Mouse (Mus musculus): ENCODE results near the gene Lingo4. TPM values are rescaled to one million over a fixed set of nuclear protein-coding genes. Genes with fewer than 3 reads are reported as not detected.

The Lingo4 gene
- polyA plus RNA-seq, 2 experiments from 2014 or later: 0.29 to 1.4 TPM

GRCm38 (mm10) chr3:94388047-94388446 lies 10.3 kb upstream of the Lingo4 start:
- peak; percentile 90 for ATAC-seq

GRCm38 (mm10) chr3:94389420-94389819 lies 8.9 kb upstream of the Lingo4 start:
- ATAC-seq: no peak

GRCm38 (mm10) chr3:94391001-94391400 lies 7.3 kb upstream of the Lingo4 start:
- no peak for ATAC-seq

- ATAC-seq: no peak
These were observed 6.2 kb upstream of the Lingo4 start for GRCm38 (mm10) chr3:94392128-94392527.

- no peak for ATAC-seq
These were observed 5.3 kb upstream of the Lingo4 start for GRCm38 (mm10) chr3:94393049-94393448.

- no peak for ATAC-seq
These were observed 2.0 kb upstream of the Lingo4 start for GRCm38 (mm10) chr3:94396336-94396735.

- ATAC-seq: no peak
These were observed 1.5 kb upstream of the Lingo4 start for GRCm38 (mm10) chr3:94396851-94397250.

- ATAC-seq: no peak
These were observed 695 bp downstream of the Lingo4 start for GRCm38 (mm10) chr3:94398943-94399481.

GRCm38 (mm10) chr3:94399663-94400310 lies 1.5 kb downstream of the Lingo4 start:
- no peak for ATAC-seq

GRCm38 (mm10) chr3:94402451-94402850 lies 4.1 kb downstream of the Lingo4 start:
- ATAC-seq: no peak

GRCm38 (mm10) chr3:94404366-94405054 lies 6.2 kb downstream of the Lingo4 start:
- ATAC-seq: no peak

GRCm38 (mm10) chr3:94405561-94405960 lies 7.2 kb downstream of the Lingo4 start:
- ATAC-seq: no peak

- peak; percentile 2 for ATAC-seq
These were observed 14.2 kb downstream of the Lingo4 start for GRCm38 (mm10) chr3:94412530-94412929.

GRCm38 (mm10) chr3:94413031-94413679 lies 14.8 kb downstream of the Lingo4 start, which contains the start of gene Tdrkh:
Gene Tdrkh, plus strand, starts transcription at chr3:94413273.
- peak; percentile 98 for ATAC-seq

- no peak for ATAC-seq
These were observed 32.7 kb downstream of the Lingo4 start for GRCm38 (mm10) chr3:94430980-94431379.

GRCm38 (mm10) chr3:94434305-94434704 lies 36.0 kb downstream of the Lingo4 start:
- ATAC-seq: no peak

GRCm38 (mm10) chr3:94436420-94436819 lies 38.1 kb downstream of the Lingo4 start:
- ATAC-seq: no peak

GRCm38 (mm10) chr3:94441182-94441581 lies 42.9 kb downstream of the Lingo4 start:
- ATAC-seq: no peak

GRCm38 (mm10) chr3:94442951-94443596 lies 44.8 kb downstream of the Lingo4 start, which contains the start of gene Mrpl9:
Gene Mrpl9, plus strand, starts transcription at chr3:94443318.
- ATAC-seq: peak; percentile 87

- ATAC-seq: peak; percentile 46
These were observed 45.3 kb downstream of the Lingo4 start, which contains the start of gene Oaz3 for GRCm38 (mm10) chr3:94443597-94443964. Gene Oaz3, minus strand, starts transcription at chr3:94443915.

- ATAC-seq: no peak
These were observed 51.1 kb downstream of the Lingo4 start for GRCm38 (mm10) chr3:94449377-94449776.

All from activated CD4-positive, CD25-positive, alpha-beta regulatory T cell, adult 4 months (primary cell).